Mouse (Mus musculus): ENCODE measurements around the gene Defb21. TPM values are rescaled to one million over a fixed set of nuclear protein-coding genes. Genes with fewer than 3 reads are reported as not detected.

The Defb21 gene
- not detected in 2 replicates for polyA plus RNA-seq (2015; fragmentation: Nextera tagmentation; extraction: Ambion mirVana)

DNA sequence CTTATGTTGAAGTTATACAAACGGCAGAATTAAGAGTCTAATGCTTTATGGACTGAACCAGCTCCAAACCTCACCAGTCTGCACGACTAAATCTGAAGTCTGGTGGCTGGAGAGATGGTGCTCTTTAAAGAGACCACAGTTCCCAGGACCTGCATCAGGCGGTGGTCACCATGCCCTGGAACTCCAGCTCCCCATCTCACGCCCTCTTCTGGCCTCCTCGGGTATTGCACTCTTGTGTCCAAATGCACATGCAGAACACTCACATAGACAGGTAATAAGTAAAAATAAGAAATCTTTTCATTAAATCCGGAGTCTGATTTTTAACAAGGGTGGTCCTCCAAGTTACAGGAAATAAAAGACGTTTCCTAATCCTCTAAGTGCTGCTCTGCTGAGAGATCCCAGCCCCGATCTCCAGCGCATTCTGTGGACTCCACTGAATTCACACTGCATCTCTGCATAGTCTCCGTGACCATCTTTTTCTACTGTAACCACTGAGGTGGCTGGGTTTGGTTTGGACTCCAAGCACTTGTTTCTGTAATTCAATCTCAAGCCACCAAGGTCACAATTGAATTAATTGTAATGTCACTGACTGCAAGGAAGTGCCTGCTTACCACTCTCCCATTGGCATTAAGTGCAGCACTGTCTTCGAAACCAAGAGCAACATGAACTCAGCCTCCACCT, at the start of gene Defb21:
Defb21 (plus strand) TSS at position 631 of the 681 bp plus-strand sequence.
- Histone ChIP-seq H3K9ac (ENCODE audit: low read depth, low read length) (no peak within 1 kb of the TSS), H3K27me3 (replicated peaks; ENCODE audit: control insufficient read depth, insufficient read depth, low read length) (no peaks in the 10 kb centered on the region), H3K4me2 (replicated peaks; ENCODE audit: low read depth) (no peak within 1 kb of the TSS), H3K4me1 (replicated peaks; ENCODE audit: control insufficient read depth, insufficient read depth, low read length) (no peaks in the 10 kb centered on the region), H3K4me3 (ENCODE audit: low read depth, low read length) (no peak within 1 kb of the TSS), H3K36me3 (ENCODE audit: control insufficient read depth, insufficient read depth) (no peaks in the 10 kb centered on the region), H3K9me3 (ENCODE audit: control insufficient read depth) (no peaks in the 10 kb centered on the region), H3K27ac (ENCODE audit: low read depth, low read length) (no peak within 1 kb of the TSS)
- no peak for ATAC-seq
- WGBS: 61% methylated on average over 11 of the region's 11 CpGs
- TF ChIP-seq CTCF (IDR thresholded peaks at IDR 0.05; ENCODE audit: low read depth): peak; percentile 56

DNA sequence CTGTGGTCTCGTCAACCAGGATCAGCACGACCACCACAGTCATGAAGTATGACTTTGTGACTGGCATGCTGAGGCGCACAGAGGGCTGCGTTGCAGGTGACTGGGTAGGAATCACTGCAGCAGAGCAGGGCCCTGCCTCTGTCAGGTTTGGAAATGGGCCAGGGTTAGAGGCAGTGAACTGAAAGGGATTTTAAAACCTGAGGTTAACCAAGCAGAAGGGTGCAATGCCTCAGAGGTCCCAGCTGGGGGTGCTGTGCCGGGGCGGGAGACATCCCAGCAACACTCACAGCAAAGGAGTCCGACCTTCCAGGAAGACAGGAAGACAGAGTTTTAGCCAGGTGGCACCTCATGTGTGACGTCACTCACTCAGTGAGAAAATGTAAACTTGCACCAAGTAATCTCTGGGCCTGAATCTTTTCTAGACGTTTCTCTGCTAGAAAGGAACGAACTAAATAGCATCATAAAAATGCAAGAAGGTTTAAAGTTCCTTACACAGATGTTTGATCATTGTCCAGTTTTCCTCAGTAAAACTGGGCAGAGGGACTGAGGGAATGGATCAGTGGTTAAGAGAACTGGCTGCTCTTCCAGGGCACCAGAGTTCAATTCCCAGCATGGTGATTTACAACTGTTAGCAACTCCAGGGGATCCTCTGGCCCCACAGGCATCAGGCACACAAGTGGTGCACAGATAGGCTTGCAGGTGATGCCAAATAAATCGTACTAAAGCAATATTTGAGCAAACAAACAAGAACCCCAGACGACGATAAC, 32.4 kb upstream of the Defb21 start, which contains the start of gene Defb29:
Defb29 (minus strand) TSS at position 155 of the 767 bp plus-strand sequence.
- H3K4me2 ChIP-seq (replicated peaks; ENCODE audit: low read depth): no peak within 1 kb of the TSS
- TF ChIP-seq CTCF (IDR thresholded peaks at IDR 0.05; ENCODE audit: low read depth): peak; percentile 58
- H3K4me3 ChIP-seq (ENCODE audit: low read depth, low read length): no peak within 1 kb of the TSS
- H3K36me3 ChIP-seq (ENCODE audit: control insufficient read depth, insufficient read depth): no peaks in the 10 kb centered on the region
- H3K9me3 ChIP-seq (ENCODE audit: control insufficient read depth): no peaks in the 10 kb centered on the region
- H3K27me3 ChIP-seq (replicated peaks; ENCODE audit: control insufficient read depth, insufficient read depth, low read length): no peaks in the 10 kb centered on the region
- WGBS: 45% methylated on average over 13 of the region's 13 CpGs
- no peaks in the 10 kb centered on the region; the same call in 1 of the 2 replicates for H3K4me1 ChIP-seq (replicated peaks; ENCODE audit: control insufficient read depth, insufficient read depth, low read length)
- no peak for ATAC-seq
- H3K27ac ChIP-seq (ENCODE audit: low read depth, low read length): no peak within 1 kb of the TSS
- H3K9ac ChIP-seq (ENCODE audit: low read depth, low read length): no peak within 1 kb of the TSS

DNA sequence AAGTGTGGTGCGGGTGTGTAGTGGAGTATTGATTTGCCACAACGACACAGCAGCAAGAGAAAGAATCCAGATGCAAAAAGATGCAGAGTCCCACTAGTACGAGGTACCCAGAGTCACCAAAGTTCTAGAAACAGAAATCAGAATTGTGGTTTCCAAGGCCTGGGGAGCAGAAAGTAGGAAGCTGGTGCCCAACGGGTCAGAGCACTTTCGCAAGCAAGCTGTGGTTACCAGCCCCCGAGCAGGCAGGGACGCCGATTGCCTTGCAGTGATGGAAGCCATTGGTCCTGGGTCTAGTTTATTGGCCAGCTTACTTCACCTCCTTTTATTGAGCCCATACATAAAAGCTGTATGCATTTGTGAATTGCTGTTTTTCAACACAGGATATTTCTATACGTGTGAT, 30.6 kb upstream of the Defb21 start:
- H3K4me2 ChIP-seq (replicated peaks; ENCODE audit: low read depth): no peak overlapping the region
- WGBS: 78% methylated on average over 9 of the region's 9 CpGs
- H3K4me1 ChIP-seq (replicated peaks; ENCODE audit: control insufficient read depth, insufficient read depth, low read length): no peaks in the 10 kb centered on the region; the same call in 1 of the 2 replicates
- no peak overlapping the region for H3K27ac ChIP-seq (ENCODE audit: low read depth, low read length)
- no peak overlapping the region for H3K9ac ChIP-seq (ENCODE audit: low read depth, low read length)
- H3K36me3 ChIP-seq (ENCODE audit: control insufficient read depth, insufficient read depth): no peaks in the 10 kb centered on the region
- ATAC-seq: no peak
- no peaks in the 10 kb centered on the region for H3K9me3 ChIP-seq (ENCODE audit: control insufficient read depth)
- no peaks in the 10 kb centered on the region for H3K27me3 ChIP-seq (replicated peaks; ENCODE audit: control insufficient read depth, insufficient read depth, low read length)
- H3K4me3 ChIP-seq (ENCODE audit: low read depth, low read length): no peak overlapping the region
- TF ChIP-seq CTCF (IDR thresholded peaks at IDR 0.05; ENCODE audit: low read depth): no peak

DNA sequence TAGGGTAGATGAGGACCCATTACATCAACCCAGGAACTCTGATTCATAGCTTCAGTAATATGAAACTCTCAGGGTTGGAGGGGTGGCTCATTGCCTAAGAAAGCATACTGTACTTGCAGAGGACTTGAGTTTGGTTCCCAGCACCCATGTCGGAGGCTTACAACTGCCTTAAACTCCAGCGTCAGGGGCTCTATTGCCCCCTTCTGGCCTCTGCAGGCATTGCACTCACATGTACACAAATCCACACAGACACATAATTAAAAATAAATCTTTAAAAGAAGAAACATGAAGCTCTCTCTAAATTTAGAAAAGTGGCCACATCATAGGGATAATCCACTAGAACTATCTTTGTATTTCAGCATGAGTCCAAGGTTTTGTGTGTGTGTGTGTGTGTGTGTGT, 29.6 kb upstream of the Defb21 start:
- 79% methylated on average over 2 of the region's 2 CpGs for WGBS
- Histone ChIP-seq H3K4me1 (replicated peaks; ENCODE audit: control insufficient read depth, insufficient read depth, low read length) (no peaks in the 10 kb centered on the region; the same call in 1 of the 2 replicates), H3K36me3 (ENCODE audit: control insufficient read depth, insufficient read depth) (no peaks in the 10 kb centered on the region), H3K9me3 (ENCODE audit: control insufficient read depth) (no peaks in the 10 kb centered on the region), H3K4me3 (ENCODE audit: low read depth, low read length) (no peak overlapping the region), H3K27ac (ENCODE audit: low read depth, low read length) (no peak overlapping the region), H3K27me3 (replicated peaks; ENCODE audit: control insufficient read depth, insufficient read depth, low read length) (no peaks in the 10 kb centered on the region), H3K4me2 (replicated peaks; ENCODE audit: low read depth) (no peak overlapping the region), H3K9ac (ENCODE audit: low read depth, low read length) (no peak overlapping the region)
- no peak for ATAC-seq
- TF ChIP-seq CTCF (IDR thresholded peaks at IDR 0.05; ENCODE audit: low read depth): peak; percentile 46

DNA sequence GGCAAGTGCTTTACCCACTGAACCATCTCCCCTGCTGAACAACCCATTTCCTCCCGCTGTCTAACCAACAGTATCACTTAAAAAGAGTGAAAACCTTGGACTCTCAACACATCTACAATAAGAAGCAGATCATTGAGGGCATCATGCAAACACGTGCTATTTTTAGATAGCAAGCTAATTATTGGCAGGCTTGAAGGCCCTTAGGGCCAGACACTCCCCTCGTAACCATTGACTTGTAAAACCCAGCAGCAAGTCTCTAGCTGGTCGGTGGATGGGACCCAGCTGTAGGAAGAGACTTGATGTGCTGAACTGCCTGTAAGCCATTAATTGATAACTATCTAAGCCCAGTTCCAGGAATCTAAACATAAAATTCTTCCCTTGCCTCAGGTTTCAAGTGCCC, 29.1 kb upstream of the Defb21 start:
- WGBS: 32% methylated on average over 4 of the region's 4 CpGs
- Histone ChIP-seq H3K27me3 (replicated peaks; ENCODE audit: control insufficient read depth, insufficient read depth, low read length) (no peaks in the 10 kb centered on the region), H3K36me3 (ENCODE audit: control insufficient read depth, insufficient read depth) (no peaks in the 10 kb centered on the region), H3K9ac (ENCODE audit: low read depth, low read length) (no peak overlapping the region), H3K4me2 (replicated peaks; ENCODE audit: low read depth) (no peak overlapping the region), H3K27ac (ENCODE audit: low read depth, low read length) (no peak overlapping the region), H3K4me1 (replicated peaks; ENCODE audit: control insufficient read depth, insufficient read depth, low read length) (no peaks in the 10 kb centered on the region; the same call in 1 of the 2 replicates), H3K9me3 (ENCODE audit: control insufficient read depth) (no peaks in the 10 kb centered on the region), H3K4me3 (ENCODE audit: low read depth, low read length) (no peak overlapping the region)
- TF ChIP-seq CTCF (IDR thresholded peaks at IDR 0.05; ENCODE audit: low read depth): no peak
- ATAC-seq: peak; percentile 41; the same call in 1 of the 2 replicates

DNA sequence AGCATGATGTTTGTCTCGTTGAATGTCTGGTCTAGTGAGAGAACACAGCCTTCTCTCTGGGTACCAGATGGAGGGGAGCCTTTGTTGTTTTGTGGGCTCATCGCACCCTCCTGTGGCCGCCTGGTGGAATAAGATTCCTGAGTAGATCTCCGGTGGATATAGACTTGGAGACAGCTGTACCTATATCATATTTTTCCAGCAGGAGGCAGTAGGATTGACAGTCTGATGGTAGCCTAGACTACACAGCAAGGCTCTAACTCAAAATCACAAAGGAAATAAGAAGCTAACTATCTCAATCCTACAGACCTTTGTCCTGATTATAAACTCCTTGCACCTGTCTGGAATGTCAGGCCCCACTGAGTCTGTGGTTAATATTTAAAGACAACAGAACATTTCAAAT, 27.9 kb upstream of the Defb21 start:
- ATAC-seq: peak; percentile 87
- H3K9me3 ChIP-seq (ENCODE audit: control insufficient read depth): no peaks in the 10 kb centered on the region

More for the DNA sequence above, 27.9 kb upstream of the Defb21 start:
- Histone ChIP-seq H3K27me3 (replicated peaks; ENCODE audit: control insufficient read depth, insufficient read depth, low read length) (no peaks in the 10 kb centered on the region), H3K27ac (ENCODE audit: low read depth, low read length) (no peak overlapping the region; the same call in 1 of the 2 replicates), H3K9ac (ENCODE audit: low read depth, low read length) (no peak overlapping the region), H3K4me3 (ENCODE audit: low read depth, low read length) (no peak overlapping the region), H3K36me3 (ENCODE audit: control insufficient read depth, insufficient read depth) (no peaks in the 10 kb centered on the region), H3K4me2 (replicated peaks; ENCODE audit: low read depth) (no peak overlapping the region), H3K4me1 (replicated peaks; ENCODE audit: control insufficient read depth, insufficient read depth, low read length) (no peaks in the 10 kb centered on the region; the same call in 1 of the 2 replicates)
- WGBS: 6% methylated on average over 4 of the region's 4 CpGs
- TF ChIP-seq CTCF (IDR thresholded peaks at IDR 0.05; ENCODE audit: low read depth): peak; percentile 89
